In the genomic region with DNA sequence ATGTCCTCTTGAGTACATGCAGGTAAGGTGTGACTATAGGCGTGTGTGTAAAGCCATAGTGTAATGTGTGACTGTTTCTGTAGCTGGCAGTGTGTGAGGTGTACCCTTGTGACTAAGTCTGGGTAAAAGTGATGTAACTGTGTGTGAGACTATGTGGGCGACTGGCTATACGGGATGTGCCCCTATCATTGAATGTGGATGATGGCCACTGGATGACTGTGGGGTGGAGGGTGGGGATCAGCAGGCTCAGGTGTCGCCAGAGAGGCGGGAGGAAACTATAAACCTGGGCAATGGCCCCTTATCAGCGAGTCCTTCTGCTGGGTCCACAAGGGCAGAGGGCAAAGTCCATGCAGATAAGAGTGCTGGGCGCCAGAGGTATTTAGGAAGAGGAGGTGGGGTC, we compare ENCODE assay signal across 13 mouse cellular contexts. TPM values are rescaled to one million over a fixed set of nuclear protein-coding genes. Genes with fewer than 3 reads are reported as not detected.
DNase-seq lines count a peak whose midpoint lies in the region; ATAC-seq and TF ChIP-seq lines count a peak whose summit lies in the region.
"Had no signal": no experiment of that assay in that cellular context is flagged by ENCODE, and none has a peak within 500 bp of the region (broad histone marks: within the 10 kb centered on the region; RNA-seq: fewer than 3 reads in every experiment).

No protein-coding gene starts in this region.

- H3K27ac ChIP-seq in hindbrain, embryonic 15.5 days (replicated peaks): no peak overlapping the region
- H3K27ac ChIP-seq in hindbrain, embryonic 16.5 days (ENCODE audit: low read depth, low read length): no peak overlapping the region
- H3K27ac ChIP-seq in intestine, postnatal 0 days (ENCODE audit: low read depth, low read length): peak overlapping the region; percentile 69
- H3K27ac ChIP-seq in lung, postnatal 0 days (ENCODE audit: low read length): no peak overlapping the region

- no peaks in the 10 kb centered on the region for H3K79me2 ChIP-seq in myocyte (ENCODE audit: control insufficient read depth, insufficient read depth)

- no peaks in the 10 kb centered on the region for H3K9me3 ChIP-seq in hindbrain, embryonic 15.5 days
- H3K9me3 ChIP-seq in hindbrain, embryonic 16.5 days (ENCODE audit: control insufficient read depth, low read length): no peaks in the 10 kb centered on the region
- no peaks in the 10 kb centered on the region for H3K9me3 ChIP-seq in intestine, postnatal 0 days (ENCODE audit: control insufficient read depth)
- H3K9me3 ChIP-seq in lung, postnatal 0 days (ENCODE audit: low read length): no peaks in the 10 kb centered on the region

- H3ac ChIP-seq in myocyte (ENCODE audit: control insufficient read depth, insufficient read length): no peak overlapping the region

- TF ChIP-seq EP300 in lung, postnatal 0 days (IDR thresholded peaks at IDR 0.05): no peak

- DNase-seq in ZHBTc4 (ENCODE audit: low read depth, low spot score): peak; percentile 31
- no peak for DNase-seq in retina, embryonic 14.5 days (ENCODE audit: low spot score)
- DNase-seq in adrenal gland, adult 2 months: no peak
- DNase-seq in lung, postnatal 0 days (ENCODE audit: low spot score): no peak
- DNase-seq: cerebellum, adult 8-10 months; kidney, adult 2 months; kidney, postnatal 36 days; thymus, postnatal 36 days had no signal

- H3K4me2 ChIP-seq in hindbrain, embryonic 15.5 days: no peak overlapping the region
- no peak overlapping the region for H3K4me2 ChIP-seq in hindbrain, embryonic 16.5 days (ENCODE audit: low read length)
- H3K4me2 ChIP-seq in intestine, postnatal 0 days (replicated peaks; ENCODE audit: low read depth): peak overlapping the region; percentile 56
- H3K4me2 ChIP-seq in myocyte (ENCODE audit: low read depth): peak overlapping the region; percentile 70
- no peak overlapping the region for H3K4me2 ChIP-seq in lung, postnatal 0 days (replicated peaks; ENCODE audit: low read depth, low read length)

- no peak for TF ChIP-seq CTCF in intestine, postnatal 0 days (IDR thresholded peaks at IDR 0.05; ENCODE audit: low read depth)
- TF ChIP-seq CTCF in lung, postnatal 0 days (IDR thresholded peaks at IDR 0.05): no peak

- TF ChIP-seq POLR2A in myocyte (IDR thresholded peaks at IDR 0.05; ENCODE audit: insufficient read length, low read depth): no peak

- H3K36me3 ChIP-seq in hindbrain, embryonic 15.5 days: peaks cover 22% of the 10 kb centered on the region
- H3K36me3 ChIP-seq in hindbrain, embryonic 16.5 days (ENCODE audit: control insufficient read depth, insufficient read depth, low read length): peaks cover 8% of the 10 kb centered on the region; the same call in 1 of the 2 replicates
- peaks cover 17% of the 10 kb centered on the region for H3K36me3 ChIP-seq in intestine, postnatal 0 days (ENCODE audit: control insufficient read depth, insufficient read depth)
- H3K36me3 ChIP-seq in myocyte (ENCODE audit: control insufficient read depth, insufficient read depth): peaks cover 15% of the 10 kb centered on the region
- H3K36me3 ChIP-seq in lung, postnatal 0 days (ENCODE audit: insufficient read depth, low read length): 0 out of 2 replicates have a peak, but pooled peaks cover 4% of the 10 kb centered on the region

- H3K4me1 ChIP-seq in hindbrain, embryonic 15.5 days (replicated peaks): peaks cover 25% of the 10 kb centered on the region; the same call in 1 of the 2 replicates
- peaks cover 4% of the 10 kb centered on the region; the same call in 1 of the 2 replicates for H3K4me1 ChIP-seq in hindbrain, embryonic 16.5 days (ENCODE audit: control insufficient read depth, insufficient read depth, low read depth, low read length)
- H3K4me1 ChIP-seq in intestine, postnatal 0 days (replicated peaks; ENCODE audit: control insufficient read depth, insufficient read depth, low read length): 0 out of 2 replicates have a peak, but pooled peaks cover 5% of the 10 kb centered on the region
- 0 out of 2 replicates have a peak, but pooled peaks cover 3% of the 10 kb centered on the region for H3K4me1 ChIP-seq in lung, postnatal 0 days (ENCODE audit: insufficient read depth, low read depth, low read length)

- H3K4me3 ChIP-seq in hindbrain, embryonic 15.5 days: no peak overlapping the region
- H3K4me3 ChIP-seq in hindbrain, embryonic 16.5 days (ENCODE audit: low read length): no peak overlapping the region
- no peak overlapping the region for H3K4me3 ChIP-seq in intestine, postnatal 0 days (ENCODE audit: low read depth, low read length)
- H3K4me3 ChIP-seq in myocyte: no peak overlapping the region
- H3K4me3 ChIP-seq in lung, postnatal 0 days (ENCODE audit: low read depth, low read length): no peak overlapping the region

- WGBS in hindbrain, embryonic 15.5 days: 89% methylated on average over 7 of the region's 7 CpGs
- WGBS in hindbrain, embryonic 16.5 days: 95% methylated on average over 7 of the region's 7 CpGs
- WGBS in intestine, postnatal 0 days: 39% methylated on average over 7 of the region's 7 CpGs
- WGBS in lung, postnatal 0 days: 65% methylated on average over 7 of the region's 7 CpGs

- no peak overlapping the region for H3K9ac ChIP-seq in hindbrain, embryonic 15.5 days
- H3K9ac ChIP-seq in hindbrain, embryonic 16.5 days (ENCODE audit: low read depth, low read length): no peak overlapping the region
- 0 out of 2 replicates have a peak overlapping the region, but pooled peaks have one; percentile 43 for H3K9ac ChIP-seq in intestine, postnatal 0 days (ENCODE audit: low read depth, low read length)
- no peak overlapping the region for H3K9ac ChIP-seq in lung, postnatal 0 days (replicated peaks; ENCODE audit: low read depth)

- 0 out of 2 replicates have a peak, but pooled peaks have one; percentile 12 for ATAC-seq in hindbrain, embryonic 15.5 days (ENCODE audit: low FRiP score, low read depth)
- no peak for ATAC-seq in hindbrain, embryonic 16.5 days
- ATAC-seq in intestine, postnatal 0 days: peak; percentile 77
- ATAC-seq in lung, postnatal 0 days: no peak
- ATAC-seq: Patski had no signal

- no peaks in the 10 kb centered on the region for H3K27me3 ChIP-seq in hindbrain, embryonic 15.5 days
- no peaks in the 10 kb centered on the region for H3K27me3 ChIP-seq in hindbrain, embryonic 16.5 days (replicated peaks; ENCODE audit: control insufficient read depth, insufficient read depth, low read length)
- H3K27me3 ChIP-seq in intestine, postnatal 0 days (replicated peaks; ENCODE audit: control insufficient read depth, insufficient read depth, low read length): no peaks in the 10 kb centered on the region
- no peaks in the 10 kb centered on the region for H3K27me3 ChIP-seq in myocyte (ENCODE audit: control insufficient read depth, insufficient read depth, insufficient read length)
- no peaks in the 10 kb centered on the region for H3K27me3 ChIP-seq in lung, postnatal 0 days (replicated peaks; ENCODE audit: insufficient read depth, low read length)
- H3K27me3 ChIP-seq: Patski had no signal

TF ChIP-seq in myocyte, 11 proteins besides CTCF, POLR2A, EP300 and RAD21:
- TF ChIP-seq CEBPB (IDR thresholded peaks at IDR 0.05; ENCODE audit: insufficient read depth, poor library complexity, severe bottlenecking): no peak
- TF ChIP-seq MYOG (IDR thresholded peaks at IDR 0.05; ENCODE audit: control insufficient read depth in 1 of 3, insufficient read depth in 1 of 3, insufficient read length in 2 of 3, low read depth in 2 of 3): no peak
- no peak for TF ChIP-seq TCF12 (IDR thresholded peaks at IDR 0.05; ENCODE audit: insufficient read depth, poor library complexity, severe bottlenecking)
- TF ChIP-seq SRF (IDR thresholded peaks at IDR 0.05; ENCODE audit: control insufficient read depth, insufficient read length, low read depth): no peak
- TF ChIP-seq POLR2AphosphoS2 (IDR thresholded peaks at IDR 0.05; ENCODE audit: insufficient read length, low read depth): peak; percentile 59
- TF ChIP-seq MAX (IDR thresholded peaks at IDR 0.05; ENCODE audit: low read depth): no peak
- TF ChIP-seq MYOD1 (IDR thresholded peaks at IDR 0.05; ENCODE audit: control insufficient read depth in 1 of 3, insufficient read length in 2 of 3, low read depth in 2 of 3): peak in 1 of 3 experiments; percentile 23

RNA-seq across cellular contexts. Expression of gene Srsf3, which starts 17.5 kb away (rescaled TPM):
- 411 and 428 TPM in 2 replicates for polyA plus RNA-seq in hindbrain, embryonic 15.5 days (2015; fragmentation: Nextera tagmentation; extraction: Ambion mirVana)
- 356 and 408 TPM in 2 replicates for polyA plus RNA-seq in hindbrain, embryonic 16.5 days (2015; fragmentation: Nextera tagmentation; extraction: Ambion mirVana)
- polyA plus RNA-seq in intestine, postnatal 0 days (2015; fragmentation: Nextera tagmentation; extraction: Ambion mirVana): 257 TPM in 2 replicates
- 98.2 TPM for polyA plus RNA-seq in myocyte (2012; fragmentation: generic; extraction: Trizol)
- total RNA-seq in adrenal gland, adult 2 months (2021): 100 to 1,000 TPM in 1 of 2 experiments, 10 to 100 TPM in 1; 94.0 to 149 TPM
- polyA plus RNA-seq in adrenal gland, adult 2 months (2012; rRNA removed): 161 and 183 TPM in 2 replicates
- 229 and 238 TPM in 2 replicates for polyA plus RNA-seq in lung, postnatal 0 days (2015; fragmentation: Nextera tagmentation; extraction: Ambion mirVana)

RNA-seq across cellular contexts. Expression of gene Cdkn1a, which starts 40.9 kb away (rescaled TPM):
- 109 and 115 TPM in 2 replicates for polyA plus RNA-seq in hindbrain, embryonic 15.5 days (2015; fragmentation: Nextera tagmentation; extraction: Ambion mirVana)
- 138 and 184 TPM in 2 replicates for polyA plus RNA-seq in hindbrain, embryonic 16.5 days (2015; fragmentation: Nextera tagmentation; extraction: Ambion mirVana)
- 74.9 and 88.3 TPM in 2 replicates for polyA plus RNA-seq in intestine, postnatal 0 days (2015; fragmentation: Nextera tagmentation; extraction: Ambion mirVana)
- polyA plus RNA-seq in myocyte (2012; fragmentation: generic; extraction: Trizol): 2,069 TPM
- total RNA-seq in adrenal gland, adult 2 months (2021): 100 to 1,000 TPM in 1 of 2 experiments, 10 to 100 TPM in 1; 36.4 to 108 TPM
- polyA plus RNA-seq in adrenal gland, adult 2 months (2012; rRNA removed): 32.2 and 33.7 TPM in 2 replicates
- 106 and 177 TPM in 2 replicates for polyA plus RNA-seq in lung, postnatal 0 days (2015; fragmentation: Nextera tagmentation; extraction: Ambion mirVana)

RNA-seq across cellular contexts. Expression of gene Stk38, which starts 42.1 kb away (rescaled TPM):
- polyA plus RNA-seq in hindbrain, embryonic 15.5 days (2015; fragmentation: Nextera tagmentation; extraction: Ambion mirVana): 83.0 and 88.0 TPM in 2 replicates
- polyA plus RNA-seq in hindbrain, embryonic 16.5 days (2015; fragmentation: Nextera tagmentation; extraction: Ambion mirVana): 71.8 and 89.7 TPM in 2 replicates
- polyA plus RNA-seq in intestine, postnatal 0 days (2015; fragmentation: Nextera tagmentation; extraction: Ambion mirVana): 51.5 and 59.5 TPM in 2 replicates
- polyA plus RNA-seq in myocyte (2012; fragmentation: generic; extraction: Trizol): 28.3 TPM
- total RNA-seq in adrenal gland, adult 2 months (2021): 10 to 100 TPM; 50.5 to 52.6 TPM
- 151 and 161 TPM in 2 replicates for polyA plus RNA-seq in adrenal gland, adult 2 months (2012; rRNA removed)
- 60.3 and 61.1 TPM in 2 replicates for polyA plus RNA-seq in lung, postnatal 0 days (2015; fragmentation: Nextera tagmentation; extraction: Ambion mirVana)

Comparison
In these comparisons a context has a peak if more than half of its experiments do, and no peak if none do; other contexts are left out.
1. ATAC-seq: peak in hindbrain, embryonic 15.5 days (single experiment) and intestine, postnatal 0 days (single experiment); none in hindbrain, embryonic 16.5 days (single experiment) and lung, postnatal 0 days (single experiment).
2. H3K4me2 ChIP-seq: peak in intestine, postnatal 0 days (single experiment) and myocyte (single experiment); none in hindbrain, embryonic 15.5 days (single experiment), hindbrain, embryonic 16.5 days (single experiment) and lung, postnatal 0 days (single experiment).
3. RNA of gene Cdkn1a, which starts 40.9 kb away (polyA plus RNA-seq): 2,069 TPM in myocyte (single experiment); 138 to 184 TPM in hindbrain, embryonic 16.5 days, 106 to 177 TPM in lung, postnatal 0 days, 109 to 115 TPM in hindbrain, embryonic 15.5 days, 74.9 to 88.3 TPM in intestine, postnatal 0 days and 32.2 to 33.7 TPM in adrenal gland, adult 2 months; every median in the first group is over 10 times any median in the second.